22 mouse cellular contexts compared by ENCODE assay signal in genomic region chr12:91185564-91185963, GRCm38 (mm10).
DNase-seq lines count a peak whose midpoint lies in the region; ATAC-seq and TF ChIP-seq lines count a peak whose summit lies in the region.
"Had no signal": no experiment of that assay in that cellular context is flagged by ENCODE, and none has a peak within 500 bp of the region (broad histone marks: within the 10 kb centered on the region; RNA-seq: fewer than 3 reads in every experiment).

No protein-coding gene starts in this region.

- no peak overlapping the region for H3K4me2 ChIP-seq in liver, embryonic 16.5 days (ENCODE audit: low read depth, low read length)
- no peak overlapping the region for H3K4me2 ChIP-seq in liver, postnatal 0 days (ENCODE audit: low read depth, low read length)
- no peak overlapping the region for H3K4me2 ChIP-seq in intestine, embryonic 15.5 days (replicated peaks)
- no peak overlapping the region for H3K4me2 ChIP-seq in intestine, embryonic 16.5 days (ENCODE audit: low read depth, low read length)
- H3K4me2 ChIP-seq: embryonic facial prominence, embryonic 13.5 days; embryonic facial prominence, embryonic 15.5 days; forebrain, embryonic 12.5 days had no signal

- H3K27me3 ChIP-seq in liver, embryonic 16.5 days (ENCODE audit: control insufficient read depth, insufficient read depth, low read depth, low read length) = no peaks in the 10 kb centered on the region
- H3K27me3 ChIP-seq in liver, postnatal 0 days (ENCODE audit: insufficient read depth, low read length) = no peaks in the 10 kb centered on the region
- H3K27me3 ChIP-seq in intestine, embryonic 15.5 days (replicated peaks) = no peaks in the 10 kb centered on the region
- no peaks in the 10 kb centered on the region for H3K27me3 ChIP-seq in intestine, embryonic 16.5 days (replicated peaks; ENCODE audit: control insufficient read depth, insufficient read depth, low read length)
- H3K27me3 ChIP-seq: embryonic facial prominence, embryonic 13.5 days; embryonic facial prominence, embryonic 15.5 days; forebrain, embryonic 12.5 days had no signal

- DNase-seq in liver, postnatal 0 days = no peak
- no peak for DNase-seq in frontal cortex, postnatal 10 days (ENCODE audit: low spot score in 2 of 2)
- DNase-seq in lung, postnatal 25 days (ENCODE audit: low spot score) = no peak
- DNase-seq: adrenal gland, adult 2 months; adrenal gland, postnatal 10 days; adrenal gland, postnatal 25 days; cerebellum, adult 11 months; cerebellum, adult 18-20 months; cerebellum, adult 8-10 months; cerebellum, adult 9-11 months; cerebellum, postnatal 14 days; cerebellum, postnatal 36 days; embryo, embryonic 11 days had no signal

- H3K27ac ChIP-seq in liver, embryonic 16.5 days (ENCODE audit: low read length) = no peak overlapping the region
- no peak overlapping the region for H3K27ac ChIP-seq in liver, postnatal 0 days (ENCODE audit: low read depth)
- H3K27ac ChIP-seq in intestine, embryonic 15.5 days = no peak overlapping the region
- H3K27ac ChIP-seq in intestine, embryonic 16.5 days (ENCODE audit: low read length) = no peak overlapping the region
- H3K27ac ChIP-seq: embryonic facial prominence, embryonic 13.5 days; embryonic facial prominence, embryonic 15.5 days; forebrain, embryonic 10.5 days; forebrain, embryonic 12.5 days had no signal

- no peaks in the 10 kb centered on the region for H3K9me3 ChIP-seq in liver, embryonic 16.5 days (replicated peaks; ENCODE audit: control insufficient read depth, low read length)
- H3K9me3 ChIP-seq in liver, postnatal 0 days (ENCODE audit: low read length) = no peaks in the 10 kb centered on the region
- no peaks in the 10 kb centered on the region for H3K9me3 ChIP-seq in intestine, embryonic 15.5 days
- no peaks in the 10 kb centered on the region for H3K9me3 ChIP-seq in intestine, embryonic 16.5 days (ENCODE audit: control insufficient read depth, low read length)
- H3K9me3 ChIP-seq: embryonic facial prominence, embryonic 13.5 days; embryonic facial prominence, embryonic 15.5 days; forebrain, embryonic 10.5 days; forebrain, embryonic 12.5 days had no signal

- H3K4me3 ChIP-seq in liver, embryonic 16.5 days (ENCODE audit: low read depth, low read length) = no peak overlapping the region
- no peak overlapping the region for H3K4me3 ChIP-seq in liver, postnatal 0 days (ENCODE audit: low read depth, low read length)
- no peak overlapping the region for H3K4me3 ChIP-seq in intestine, embryonic 15.5 days (replicated peaks)
- no peak overlapping the region for H3K4me3 ChIP-seq in intestine, embryonic 16.5 days (ENCODE audit: low read length)
- H3K4me3 ChIP-seq: embryonic facial prominence, embryonic 13.5 days; embryonic facial prominence, embryonic 15.5 days; erythroblast, embryonic 14.5 days; forebrain, embryonic 10.5 days; forebrain, embryonic 12.5 days had no signal

- H3K4me1 ChIP-seq in liver, embryonic 16.5 days (ENCODE audit: control insufficient read depth, low read depth, low read length) = no peaks in the 10 kb centered on the region
- no peaks in the 10 kb centered on the region for H3K4me1 ChIP-seq in liver, postnatal 0 days (ENCODE audit: insufficient read depth)
- no peaks in the 10 kb centered on the region for H3K4me1 ChIP-seq in intestine, embryonic 15.5 days (replicated peaks)
- no peaks in the 10 kb centered on the region for H3K4me1 ChIP-seq in intestine, embryonic 16.5 days (ENCODE audit: control insufficient read depth, insufficient read depth, low read length)
- H3K4me1 ChIP-seq: embryonic facial prominence, embryonic 13.5 days; embryonic facial prominence, embryonic 15.5 days; forebrain, embryonic 12.5 days had no signal

- 64% methylated on average over 5 of the region's 5 CpGs for WGBS in liver, embryonic 16.5 days (ENCODE audit: insufficient replicate concordance)
- 70% methylated on average over 5 of the region's 5 CpGs for WGBS in liver, postnatal 0 days (ENCODE audit: insufficient replicate concordance)
- 63% methylated on average over 5 of the region's 5 CpGs for WGBS in intestine, embryonic 15.5 days
- 62% methylated on average over 5 of the region's 5 CpGs for WGBS in intestine, embryonic 16.5 days

- no peaks in the 10 kb centered on the region for H3K36me3 ChIP-seq in liver, embryonic 16.5 days (ENCODE audit: control insufficient read depth, insufficient read depth)
- no peaks in the 10 kb centered on the region for H3K36me3 ChIP-seq in liver, postnatal 0 days (replicated peaks; ENCODE audit: insufficient read depth, low read length)
- H3K36me3 ChIP-seq in intestine, embryonic 15.5 days = no peaks in the 10 kb centered on the region
- H3K36me3 ChIP-seq in intestine, embryonic 16.5 days (ENCODE audit: control insufficient read depth, insufficient read depth, low read length) = no peaks in the 10 kb centered on the region
- H3K36me3 ChIP-seq: embryonic facial prominence, embryonic 13.5 days; embryonic facial prominence, embryonic 15.5 days; forebrain, embryonic 10.5 days; forebrain, embryonic 12.5 days had no signal

- H3K9ac ChIP-seq in liver, embryonic 16.5 days (ENCODE audit: low read depth, low read length) = no peak overlapping the region
- H3K9ac ChIP-seq in liver, postnatal 0 days (replicated peaks) = no peak overlapping the region
- no peak overlapping the region for H3K9ac ChIP-seq in intestine, embryonic 15.5 days
- no peak overlapping the region for H3K9ac ChIP-seq in intestine, embryonic 16.5 days (ENCODE audit: low read depth, low read length)
- H3K9ac ChIP-seq: embryonic facial prominence, embryonic 13.5 days; embryonic facial prominence, embryonic 15.5 days; forebrain, embryonic 12.5 days had no signal

- TF ChIP-seq CTCF in liver, postnatal 0 days (IDR thresholded peaks at IDR 0.05; ENCODE audit: low read depth) = no peak

- TF ChIP-seq EP300 in liver, postnatal 0 days (IDR thresholded peaks at IDR 0.05; ENCODE audit: low read depth) = no peak

- ATAC-seq in liver, embryonic 16.5 days (ENCODE audit: low read depth) = peak; percentile 21; the same call in 1 of the 2 replicates
- no peak for ATAC-seq in liver, postnatal 0 days
- peak; percentile 41; the same call in 1 of the 2 replicates for ATAC-seq in intestine, embryonic 15.5 days
- peak; percentile 52; the same call in 1 of the 2 replicates for ATAC-seq in intestine, embryonic 16.5 days
- ATAC-seq: forebrain, embryonic 14.5 days had no signal
